Mouse (Mus musculus) heart, adult 2 months (tissue): ENCODE measurements around the gene Abca5. TPM values are rescaled to one million over a fixed set of nuclear protein-coding genes. Genes with fewer than 3 reads are reported as not detected.

Source experiments
- DNase-seq, 2 experiments: peaks; one replicate each; pipeline ENCODE4 v3.0.0; 2021
- H3K27ac ChIP-seq: fragments of 200-600 bp; 2 replicates; pipeline ENCODE4 v1.8.1; 2022
- H3K27me3 ChIP-seq: fragments of 200-500 bp; 2 replicates; pipeline ENCODE4 v1.6.1; 2012; ENCODE audit warnings: mild to moderate bottlenecking, low read length, inconsistent platforms, mixed read lengths; ENCODE audit not compliant: control insufficient read depth, insufficient read depth
- H3K36me3 ChIP-seq: fragments of 200-500 bp; 2 replicates; pipeline ENCODE4 v1.6.1; 2012; ENCODE audit warnings: low read length, inconsistent platforms; ENCODE audit not compliant: control insufficient read depth, insufficient read depth
- H3K4me1 ChIP-seq: fragments of 200-500 bp; 2 replicates; pipeline ENCODE4 v1.6.1; 2011; ENCODE audit warnings: low read length; ENCODE audit not compliant: control insufficient read depth, insufficient read depth
- H3K4me3 ChIP-seq: fragments of 200-600 bp; 2 replicates; pipeline ENCODE4 v1.8.1; 2022
- H3K79me2 ChIP-seq: fragments of 200-500 bp; replicated peaks from 2 replicates; pipeline ENCODE4 v1.6.1; 2012; ENCODE audit warnings: mild to moderate bottlenecking, inconsistent platforms, low read length, moderate library complexity, mixed read lengths; ENCODE audit not compliant: control insufficient read depth, insufficient read depth
- H3K9ac ChIP-seq: fragments of 200-500 bp; 2 replicates; pipeline ENCODE4 v1.6.1; 2012; ENCODE audit warnings: low read depth, mild to moderate bottlenecking, control low read depth, inconsistent platforms, low read length, mixed read lengths
- CTCF ChIP-seq: fragments of 200-600 bp; IDR thresholded peaks from 2 replicates; pipeline ENCODE4 v1.8.1; 2022; ENCODE audit warnings: antibody characterized with exemption, mild to moderate bottlenecking, moderate library complexity
- EP300 ChIP-seq: fragments of 200-500 bp; IDR thresholded peaks from 2 replicates; pipeline ENCODE4 v1.6.1; 2011; ENCODE audit warnings: low read depth, low read length, control low read depth; ENCODE audit not compliant: insufficient read depth
- POLR2A ChIP-seq: fragments of 200-500 bp; IDR thresholded peaks from 2 replicates; pipeline ENCODE4 v1.6.1; 2011; ENCODE audit warnings: mild to moderate bottlenecking, low read depth, low read length, control low read depth; ENCODE audit not compliant: insufficient read depth
- WGBS: fragments of 180-500 bp; shearing (Covaris S2); methylation state at CpG from one replicate; pipeline ENCODE4 v1.1.7; 2018; 5-methylcytosine and 5-hydroxymethylcytosine counted together
- intact Hi-C: fragments of 180-260 bp; cut with DNase I; formaldehyde crosslinking; loops from one replicate; pipeline ENCODE4 v1.15.1; 2025
- polyA plus RNA-seq: library from polyadenylated mRNA; depleted of rRNA; stranded (reverse); fragments of >200 nt; gene quantifications from 2 replicates; pipeline ENCODE4 v1.2.3, GENCODE M21; 2012; rRNA removed
- total RNA-seq, 2 experiments: library from RNA; stranded (reverse); gene quantifications; 2 replicates each; pipeline ENCODE4 v1.2.3; 2021

The Abca5 gene
- total and polyA plus RNA-seq, 3 experiments = 1.2 to 9.1 (median 6.7) TPM

DNA sequence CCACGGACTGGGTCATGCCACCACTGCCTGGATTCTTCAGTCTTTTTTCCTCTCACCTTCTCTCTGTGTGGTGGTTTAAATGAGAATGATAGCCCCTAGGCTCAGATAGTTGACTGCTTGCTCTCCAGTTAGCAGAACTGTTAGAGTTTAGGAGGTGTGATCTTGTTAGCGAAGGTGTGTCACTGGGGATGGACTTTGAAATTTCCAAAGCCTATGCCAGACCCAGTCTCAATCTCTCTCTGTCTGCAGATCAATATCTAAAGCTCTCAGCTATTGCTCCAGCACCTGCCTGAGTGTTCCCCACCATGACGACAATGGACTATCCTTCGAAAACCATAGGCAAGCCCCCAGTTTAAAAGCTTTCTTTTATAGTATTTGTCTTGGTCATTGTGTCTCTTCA lies 80.5 kb downstream of the Abca5 start:
- no peaks in the 10 kb centered on the region for H3K79me2 ChIP-seq
- intact Hi-C loops = no loop called here
- no peaks in the 10 kb centered on the region for H3K4me1 ChIP-seq
- H3K27me3 ChIP-seq = no peaks in the 10 kb centered on the region
- no peak overlapping the region for H3K9ac ChIP-seq
- DNase-seq = no peak
- TF ChIP-seq POLR2A (no peak), CTCF (no peak), EP300 (no peak)
- H3K36me3 ChIP-seq = no peaks in the 10 kb centered on the region
- H3K4me3 ChIP-seq = no peak overlapping the region
- H3K27ac ChIP-seq = no peak overlapping the region
- WGBS = 92% methylated on average over 4 of the region's 4 CpGs

DNA sequence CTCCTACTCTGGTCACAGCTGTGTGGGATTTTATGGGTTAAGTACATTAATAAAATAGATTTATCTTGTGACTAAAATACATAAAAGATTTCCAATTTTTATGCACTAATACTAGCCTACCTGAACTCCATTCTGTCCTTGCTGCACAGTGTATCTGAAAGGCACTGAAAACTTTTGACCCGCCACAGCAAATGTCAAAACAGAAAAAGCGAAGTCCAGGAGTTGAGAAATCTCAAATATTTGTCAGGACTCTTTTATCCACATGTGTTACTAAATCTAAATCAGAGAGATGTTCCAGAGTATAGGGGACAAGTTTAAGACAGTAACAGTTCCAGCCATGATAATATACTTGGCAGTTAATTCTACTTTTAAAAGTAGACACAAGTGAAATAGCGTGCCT lies 85.3 kb downstream of the Abca5 start:
- H3K27me3 ChIP-seq = no peaks in the 10 kb centered on the region
- H3K27ac ChIP-seq = peak overlapping the region; percentile 64
- no peak for TF ChIP-seq EP300
- no peak for TF ChIP-seq CTCF
- TF ChIP-seq POLR2A = no peak
- intact Hi-C loops = loop anchor here (5.0 kb wide), 1 partner anchor 85 kb away; the partner anchor contains the start of gene Abca9
- no peaks in the 10 kb centered on the region for H3K4me1 ChIP-seq
- 66% methylated on average over 3 of the region's 3 CpGs for WGBS
- H3K4me3 ChIP-seq = no peak overlapping the region
- no peaks in the 10 kb centered on the region for H3K36me3 ChIP-seq
- H3K79me2 ChIP-seq = no peaks in the 10 kb centered on the region
- no peak for DNase-seq
- no peak overlapping the region for H3K9ac ChIP-seq

DNA sequence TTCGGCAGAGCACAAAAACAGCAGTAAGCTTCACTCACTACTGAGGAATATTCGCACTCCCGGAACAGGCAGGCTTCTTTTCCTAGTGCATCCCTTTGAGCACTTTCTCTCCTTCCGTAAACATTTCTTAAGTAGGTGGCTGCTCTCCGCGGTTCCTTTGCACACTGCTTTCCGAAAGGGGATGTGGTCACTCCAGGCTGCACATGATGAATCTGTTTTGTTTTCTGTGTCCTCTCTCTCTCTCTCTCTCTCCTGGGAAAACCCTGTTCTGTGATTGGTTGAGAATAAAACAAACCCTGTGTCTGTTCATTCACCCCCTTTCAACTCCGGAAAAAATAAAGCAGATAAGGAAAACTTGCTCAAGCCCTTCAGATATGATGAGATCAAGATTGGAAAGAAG lies 86.0 kb downstream of the Abca5 start, which contains the start of gene Abca6:
Abca6 (minus strand) TSS at position 243 of the 400 bp plus-strand sequence.
- peak within 1 kb of the TSS; percentile 62; the same call in 1 of the 2 replicates for H3K9ac ChIP-seq
- intact Hi-C loops = loop anchor here (5.0 kb wide), 1 partner anchor 84 kb away; the partner anchor contains the start of gene Abca9
- H3K79me2 ChIP-seq = no peaks in the 10 kb centered on the region
- H3K36me3 ChIP-seq = no peaks in the 10 kb centered on the region
- H3K4me3 ChIP-seq = peak within 1 kb of the TSS; percentile 35
- H3K27me3 ChIP-seq = no peaks in the 10 kb centered on the region
- DNase-seq = peak; percentile 59 to 68
- WGBS = 17% methylated on average over 8 of the region's 8 CpGs
- peak within 1 kb of the TSS; percentile 64 for H3K27ac ChIP-seq
- H3K4me1 ChIP-seq = no peaks in the 10 kb centered on the region
- TF ChIP-seq POLR2A (peak; percentile 80), EP300 (no peak)

DNA sequence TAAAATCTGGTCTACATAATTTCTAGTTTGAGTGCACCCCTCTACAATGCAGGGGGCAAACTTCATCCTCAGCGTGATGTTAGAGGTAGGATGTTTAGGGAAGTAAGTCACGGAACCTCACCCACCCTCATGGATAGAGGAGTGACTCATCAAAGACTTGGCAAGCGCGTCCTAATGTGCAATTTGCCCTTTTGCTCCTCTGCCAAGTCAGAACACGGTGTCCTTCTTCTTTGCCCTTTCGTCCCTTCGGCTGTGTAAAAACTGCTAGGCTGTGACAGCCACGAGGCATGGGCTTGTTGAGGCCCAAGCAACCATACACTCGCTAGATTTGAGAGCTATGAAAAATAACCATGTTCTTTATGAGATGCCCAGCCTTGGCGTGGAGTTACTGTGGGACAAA lies 92.8 kb downstream of the Abca5 start:
- DNase-seq = peak in 1 of 2 experiments; percentile 53
- no peak for TF ChIP-seq POLR2A
- no peak for TF ChIP-seq EP300
- no peak for TF ChIP-seq CTCF
- WGBS = 71% methylated on average over 10 of the region's 10 CpGs
- intact Hi-C loops = no loop called here
- H3K9ac ChIP-seq = no peak overlapping the region
- no peaks in the 10 kb centered on the region for H3K79me2 ChIP-seq
- no peak overlapping the region for H3K4me3 ChIP-seq
- no peak overlapping the region for H3K27ac ChIP-seq
- H3K4me1 ChIP-seq = no peaks in the 10 kb centered on the region
- H3K27me3 ChIP-seq = no peaks in the 10 kb centered on the region
- H3K36me3 ChIP-seq = no peaks in the 10 kb centered on the region

DNA sequence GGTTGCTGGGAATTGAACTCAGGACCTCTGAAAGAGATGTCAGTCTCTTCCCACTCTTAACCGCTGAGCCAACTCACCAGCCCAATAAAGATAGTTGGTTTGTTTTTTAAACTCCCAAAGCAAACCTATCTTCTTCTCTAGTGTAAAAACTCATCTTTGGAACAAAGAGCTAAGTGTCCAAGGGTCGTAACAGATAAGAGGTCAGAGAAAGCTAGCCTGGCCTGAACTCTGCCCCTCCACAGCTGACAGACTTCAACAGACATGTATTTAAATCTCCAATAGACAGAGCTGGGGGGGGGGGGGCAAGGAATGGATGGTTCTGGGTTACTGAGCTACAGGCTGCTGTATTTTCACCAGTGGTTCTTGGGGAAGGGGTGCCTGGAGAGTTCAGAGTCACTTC lies 100.0 kb downstream of the Abca5 start:
- Histone ChIP-seq H3K27me3 (no peaks in the 10 kb centered on the region), H3K4me3 (no peak overlapping the region), H3K79me2 (no peaks in the 10 kb centered on the region), H3K9ac (no peak overlapping the region), H3K36me3 (no peaks in the 10 kb centered on the region), H3K4me1 (no peaks in the 10 kb centered on the region), H3K27ac (no peak overlapping the region)
- TF ChIP-seq POLR2A (no peak), EP300 (no peak), CTCF (no peak)
- WGBS = 78% methylated on average over 2 of the region's 2 CpGs
- DNase-seq = no peak
- intact Hi-C loops = no loop called here

DNA sequence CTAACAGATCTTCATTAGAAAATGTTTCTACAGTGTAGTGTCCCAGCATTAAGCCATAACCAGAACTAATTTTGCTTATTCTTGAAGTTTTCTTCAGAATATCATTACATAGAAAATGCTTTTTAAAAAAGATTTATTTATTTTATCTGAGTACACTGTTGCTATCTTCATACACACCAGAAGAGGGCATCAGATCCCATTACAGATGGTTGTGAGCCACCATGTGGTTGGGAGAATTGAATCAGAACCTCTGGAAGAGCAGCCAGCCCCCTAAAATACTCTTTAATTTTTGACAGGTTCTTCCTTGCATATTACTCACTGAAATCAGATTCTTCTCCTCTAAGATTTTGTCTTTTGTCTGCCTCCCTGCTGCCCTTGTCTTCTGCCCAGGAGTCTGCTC lies 104.5 kb downstream of the Abca5 start:
- Histone ChIP-seq H3K27me3 (no peaks in the 10 kb centered on the region), H3K36me3 (no peaks in the 10 kb centered on the region), H3K9ac (no peak overlapping the region), H3K27ac (no peak overlapping the region), H3K79me2 (no peaks in the 10 kb centered on the region), H3K4me1 (no peaks in the 10 kb centered on the region), H3K4me3 (no peak overlapping the region)
- TF ChIP-seq CTCF (peak; percentile 36), EP300 (no peak), POLR2A (no peak)
- intact Hi-C loops = no loop called here
- DNase-seq = no peak

Other genes with a start within 250 kb of the Abca5 start
- 10 to 100 TPM; 32.7 to 37.5 TPM for gene Abca8a, start 241.7 kb downstream of the Abca5 start, total RNA-seq
- gene Abca8a, start 241.7 kb downstream of the Abca5 start, polyA plus RNA-seq = 32.6 and 49.9 TPM in 2 replicates
- 10 to 100 TPM in 1 of 2 experiments, 1 to 10 TPM in 1; 9.3 to 12.5 TPM for gene Abca9, start 169.5 kb downstream of the Abca5 start, total RNA-seq
- gene Abca9, start 169.5 kb downstream of the Abca5 start, polyA plus RNA-seq = 3.0 and 8.1 TPM in 2 replicates
- gene Abca6, start 85.9 kb downstream of the Abca5 start, total RNA-seq = 1 to 10 TPM; 4.0 to 6.5 TPM
- gene Abca6, start 85.9 kb downstream of the Abca5 start, polyA plus RNA-seq = 1.5 and 4.5 TPM in 2 replicates
- 1 to 10 TPM; 3.8 TPM for gene Map2k6, start 61.4 kb upstream of the Abca5 start, total RNA-seq
- gene Map2k6, start 61.4 kb upstream of the Abca5 start, polyA plus RNA-seq = 4.1 and 5.5 TPM in 2 replicates